Mouse (Mus musculus) liver, embryonic 13.5 days (tissue): ENCODE results near the gene Rufy4. TPM values are rescaled to one million over a fixed set of nuclear protein-coding genes. Genes with fewer than 3 reads are reported as not detected.

Experiments used
- ATAC-seq: fragments of 200-750 bp; cut with Nextera tagmentation; 2 replicates; pipeline ENCODE4 v1.8.0; 2017; ENCODE audit warnings: low read depth, mild to moderate bottlenecking, moderate number of reproducible peaks, moderate library complexity
- DNase-seq: peaks from one replicate; pipeline ENCODE4 v3.0.0; 2022
- H3K27ac ChIP-seq: fragments of 300-500 bp; sonication (generic); 2 replicates; pipeline ENCODE4 v1.5.1; 2015; ENCODE audit warnings: moderate library complexity, mild to moderate bottlenecking, inconsistent platforms
- H3K27me3 ChIP-seq: fragments of 300-500 bp; sonication (generic); 2 replicates; pipeline ENCODE4 v1.6.1; 2015; ENCODE audit warnings: mild to moderate bottlenecking, inconsistent platforms
- H3K36me3 ChIP-seq: fragments of 300-500 bp; sonication (generic); 2 replicates; pipeline ENCODE4 v1.6.1; 2015; ENCODE audit warnings: mild to moderate bottlenecking, inconsistent platforms
- H3K4me1 ChIP-seq: fragments of 300-500 bp; sonication (generic); replicated peaks from 2 replicates; pipeline ENCODE4 v1.6.1; 2015; ENCODE audit warnings: inconsistent platforms
- H3K4me2 ChIP-seq: fragments of 300-500 bp; sonication (generic); 2 replicates; pipeline ENCODE4 v1.6.1; 2015; ENCODE audit warnings: inconsistent platforms, mild to moderate bottlenecking, moderate library complexity
- H3K4me3 ChIP-seq: fragments of 300-500 bp; sonication (generic); replicated peaks from 2 replicates; pipeline ENCODE4 v1.5.1; 2015; ENCODE audit warnings: mild to moderate bottlenecking, inconsistent platforms
- H3K9ac ChIP-seq: fragments of 300-500 bp; sonication (generic); 2 replicates; pipeline ENCODE4 v1.6.1; 2015; ENCODE audit warnings: mild to moderate bottlenecking, inconsistent platforms
- H3K9me3 ChIP-seq: fragments of 300-500 bp; sonication (generic); replicated peaks from 2 replicates; pipeline ENCODE4 v1.6.1; 2016; ENCODE audit warnings: inconsistent platforms
- WGBS: fragments of 180-500 bp; shearing (Covaris S2); methylation state at CpG from one replicate; pipeline ENCODE4 v1.1.7; 2015; ENCODE audit not compliant: insufficient replicate concordance; 5-methylcytosine and 5-hydroxymethylcytosine counted together
- polyA plus RNA-seq: library from polyadenylated mRNA; unstranded; fragments of >200 nt; fragmentation: Nextera tagmentation; extraction: Ambion mirVana; gene quantifications from 2 replicates; pipeline ENCODE4 v1.2.1, GENCODE M21; 2015

Gene Rufy4
- polyA plus RNA-seq, 1 experiment from 2014 or later, result 0.10 TPM

DNA sequence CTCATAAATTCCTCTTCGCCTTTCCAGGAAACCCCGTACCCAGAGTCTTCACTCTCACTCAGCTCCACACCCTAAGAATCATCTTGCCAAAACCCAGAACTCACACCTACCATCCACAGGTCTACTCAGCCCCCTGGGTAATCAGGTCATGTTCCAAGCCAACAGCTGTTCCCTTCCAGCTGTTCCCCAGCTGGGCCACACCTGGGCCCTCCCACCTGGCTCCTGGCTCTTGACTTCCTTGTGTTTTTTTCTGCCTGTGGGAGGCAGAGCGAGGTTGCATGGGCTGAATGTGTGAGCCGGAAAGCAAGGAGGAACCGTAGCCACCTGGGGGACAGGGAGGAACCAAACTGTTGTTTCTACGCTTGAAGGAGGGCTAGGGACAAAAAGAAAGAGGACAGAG, 19.1 kb upstream of the Rufy4 start:
- Histone ChIP-seq H3K4me3 (no peak overlapping the region), H3K27ac (no peak overlapping the region), H3K4me1 (0 out of 2 replicates have a peak, but pooled peaks cover 3% of the 10 kb centered on the region), H3K4me2 (no peak overlapping the region), H3K27me3 (peaks cover 36% of the 10 kb centered on the region), H3K36me3 (no peaks in the 10 kb centered on the region), H3K9ac (no peak overlapping the region), H3K9me3 (no peaks in the 10 kb centered on the region)
- ATAC-seq (no peak), DNase-seq (no peak)
- 56% methylated on average over 6 of the region's 6 CpGs for WGBS

DNA sequence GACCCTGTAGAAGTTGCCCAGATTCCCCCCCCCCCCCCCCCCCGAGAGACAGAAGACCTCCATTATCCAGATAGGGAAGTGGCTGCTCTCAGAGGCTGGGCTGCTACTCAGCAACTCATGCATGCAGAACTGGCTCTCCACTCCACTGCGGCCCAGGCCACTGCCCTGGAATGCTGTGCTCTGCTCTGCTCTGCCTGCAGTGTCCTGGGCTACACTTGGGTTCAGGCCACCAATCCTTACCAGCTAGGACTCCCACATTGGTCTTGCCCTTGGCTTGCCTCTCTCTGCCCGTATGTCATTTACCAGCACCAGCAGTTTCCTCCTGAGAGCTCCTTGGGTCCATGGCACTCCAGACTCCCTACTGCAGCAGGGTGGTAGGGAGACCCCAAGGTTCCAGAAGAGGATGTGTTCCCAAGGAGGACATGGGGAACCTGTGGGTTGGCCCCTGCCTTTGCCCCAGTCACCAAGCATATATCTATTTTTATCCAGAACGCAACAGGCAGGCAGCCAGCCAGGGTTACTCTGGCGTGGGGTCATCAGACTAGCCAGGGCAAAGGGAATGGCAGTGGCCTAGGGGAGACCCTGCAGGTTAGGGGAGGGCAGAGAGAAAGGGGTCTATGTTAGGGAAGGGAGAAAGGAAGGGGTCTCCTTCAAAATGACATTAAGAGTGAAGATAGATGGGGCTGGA, 17.3 kb upstream of the Rufy4 start:
- Histone ChIP-seq H3K9ac (no peak overlapping the region), H3K27ac (no peak overlapping the region), H3K27me3 (peaks cover 20% of the 10 kb centered on the region), H3K4me1 (0 out of 2 replicates have a peak, but pooled peaks cover 3% of the 10 kb centered on the region), H3K4me2 (no peak overlapping the region), H3K4me3 (no peak overlapping the region), H3K9me3 (no peaks in the 10 kb centered on the region), H3K36me3 (no peaks in the 10 kb centered on the region)
- WGBS, result 57% methylated on average over 5 of the region's 5 CpGs
- no peak for DNase-seq
- ATAC-seq, result no peak

DNA sequence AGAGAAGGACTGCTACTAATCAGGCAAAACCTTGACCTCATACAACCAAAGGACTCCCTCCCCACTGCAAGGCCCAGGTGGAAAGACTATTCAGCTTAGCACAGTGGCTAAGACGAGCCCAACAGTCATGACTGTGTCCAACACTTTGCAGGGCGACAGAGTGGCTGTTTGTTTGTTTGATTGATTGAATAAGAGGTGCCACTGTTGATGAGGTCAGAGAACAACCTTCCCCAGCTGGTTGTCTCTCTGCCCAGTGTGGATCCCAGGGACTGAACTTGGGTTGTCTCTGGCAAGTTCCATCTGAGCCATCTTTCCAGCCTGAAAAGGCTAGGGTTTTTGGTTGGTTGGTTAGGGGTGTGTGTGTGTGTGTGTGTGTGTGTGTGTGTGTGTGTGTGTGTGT, 15.7 kb upstream of the Rufy4 start:
- Histone ChIP-seq H3K36me3 (no peaks in the 10 kb centered on the region), H3K9me3 (no peaks in the 10 kb centered on the region), H3K9ac (no peak overlapping the region), H3K4me2 (no peak overlapping the region), H3K4me3 (no peak overlapping the region), H3K27ac (no peak overlapping the region), H3K4me1 (no peaks in the 10 kb centered on the region), H3K27me3 (0 out of 2 replicates have a peak, but pooled peaks cover 7% of the 10 kb centered on the region)
- ATAC-seq, result no peak
- WGBS, result 36% methylated on average over 2 of the region's 2 CpGs
- DNase-seq, result no peak

GRCm38 (mm10) chr1:74110932-74111695, 14.2 kb upstream of the Rufy4 start:
- no peaks in the 10 kb centered on the region for H3K36me3 ChIP-seq
- no peak overlapping the region for H3K9ac ChIP-seq
- H3K4me2 ChIP-seq, result no peak overlapping the region
- no peak overlapping the region for H3K27ac ChIP-seq
- no peak overlapping the region for H3K4me3 ChIP-seq
- H3K9me3 ChIP-seq, result no peaks in the 10 kb centered on the region
- no peak for ATAC-seq
- H3K27me3 ChIP-seq, result 0 out of 2 replicates have a peak, but pooled peaks cover 4% of the 10 kb centered on the region
- no peak for DNase-seq
- no peaks in the 10 kb centered on the region for H3K4me1 ChIP-seq
- WGBS, result 38% methylated on average over 8 of the region's 8 CpGs

GRCm38 (mm10) chr1:74111696-74112030, 13.7 kb upstream of the Rufy4 start:
- Histone ChIP-seq H3K4me1 (no peaks in the 10 kb centered on the region), H3K9me3 (no peaks in the 10 kb centered on the region), H3K4me3 (no peak overlapping the region), H3K27ac (no peak overlapping the region), H3K27me3 (0 out of 2 replicates have a peak, but pooled peaks cover 4% of the 10 kb centered on the region), H3K9ac (no peak overlapping the region), H3K4me2 (no peak overlapping the region), H3K36me3 (no peaks in the 10 kb centered on the region)
- ATAC-seq (no peak), DNase-seq (no peak)
- WGBS, result 50% methylated on average over 6 of the region's 6 CpGs

DNA sequence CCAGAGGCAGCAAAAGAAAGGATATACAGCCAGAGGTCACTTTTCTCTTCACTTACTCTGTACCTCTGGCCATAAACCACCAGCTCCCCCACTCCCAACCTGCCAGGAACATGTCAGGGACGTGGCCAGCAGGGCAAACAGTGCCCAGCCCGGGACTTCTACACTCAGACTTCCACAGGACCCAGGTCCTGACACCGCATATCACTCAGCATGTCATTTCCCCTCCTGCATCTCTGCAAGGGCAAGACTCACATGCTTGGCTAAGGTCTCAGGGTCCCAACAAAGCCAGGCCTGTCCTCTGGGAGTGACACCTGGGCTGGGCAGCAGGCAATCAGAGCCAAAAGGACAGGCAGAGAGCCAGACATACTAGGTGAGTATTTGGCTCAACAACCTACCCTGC, 12.3 kb upstream of the Rufy4 start:
- DNase-seq (no peak), ATAC-seq (no peak)
- H3K4me3 ChIP-seq, result no peak overlapping the region
- H3K27ac ChIP-seq, result no peak overlapping the region
- H3K4me1 ChIP-seq, result no peaks in the 10 kb centered on the region
- H3K27me3 ChIP-seq, result peaks cover 8% of the 10 kb centered on the region; the same call in 1 of the 2 replicates
- H3K4me2 ChIP-seq, result no peak overlapping the region
- 43% methylated on average over 3 of the region's 3 CpGs for WGBS
- no peak overlapping the region for H3K9ac ChIP-seq
- H3K36me3 ChIP-seq, result no peaks in the 10 kb centered on the region
- H3K9me3 ChIP-seq, result no peaks in the 10 kb centered on the region

GRCm38 (mm10) chr1:74117876-74118275, 7.5 kb upstream of the Rufy4 start:
- Histone ChIP-seq H3K4me1 (no peaks in the 10 kb centered on the region), H3K9me3 (no peaks in the 10 kb centered on the region), H3K9ac (no peak overlapping the region), H3K4me2 (no peak overlapping the region), H3K4me3 (no peak overlapping the region), H3K27ac (no peak overlapping the region), H3K36me3 (no peaks in the 10 kb centered on the region), H3K27me3 (peaks cover 45% of the 10 kb centered on the region)
- ATAC-seq (no peak), DNase-seq (no peak)
- WGBS, result 65% methylated on average over 6 of the region's 6 CpGs

GRCm38 (mm10) chr1:74119115-74119514, 6.2 kb upstream of the Rufy4 start:
- H3K9ac ChIP-seq, result no peak overlapping the region
- no peak for ATAC-seq
- WGBS, result 91% methylated on average over 1 of the region's 1 CpGs
- no peak overlapping the region for H3K4me2 ChIP-seq
- no peaks in the 10 kb centered on the region for H3K36me3 ChIP-seq
- no peaks in the 10 kb centered on the region for H3K9me3 ChIP-seq
- H3K27me3 ChIP-seq, result peaks cover 58% of the 10 kb centered on the region
- H3K27ac ChIP-seq, result no peak overlapping the region
- no peak overlapping the region for H3K4me3 ChIP-seq
- peaks cover 3% of the 10 kb centered on the region for H3K4me1 ChIP-seq
- no peak for DNase-seq

DNA sequence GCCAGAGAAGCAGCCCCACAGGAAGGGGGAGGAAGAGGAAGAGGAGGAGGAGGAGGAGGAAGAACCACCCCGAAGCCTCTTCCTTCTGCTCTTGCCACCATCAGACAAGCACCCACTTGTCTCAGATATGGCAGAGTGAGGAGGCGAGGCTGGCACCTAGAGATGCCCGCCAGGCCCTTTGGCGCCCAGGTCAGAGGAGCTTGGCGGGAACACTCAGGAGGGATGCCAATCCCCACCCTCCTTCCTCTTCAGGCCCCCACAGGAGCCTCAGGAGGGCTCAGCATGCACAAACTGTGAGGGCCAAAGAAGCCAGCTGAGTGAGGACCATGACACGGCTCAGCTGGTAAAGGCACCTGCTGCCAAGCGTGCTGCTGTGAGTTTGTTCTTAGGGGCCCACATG, 4.2 kb upstream of the Rufy4 start:
- no peak overlapping the region for H3K4me2 ChIP-seq
- H3K27ac ChIP-seq, result no peak overlapping the region
- H3K4me1 ChIP-seq, result peaks cover 13% of the 10 kb centered on the region
- WGBS, result 63% methylated on average over 7 of the region's 7 CpGs
- peaks cover 76% of the 10 kb centered on the region for H3K27me3 ChIP-seq
- no peak for ATAC-seq
- H3K36me3 ChIP-seq, result no peaks in the 10 kb centered on the region
- no peak overlapping the region for H3K9ac ChIP-seq
- H3K9me3 ChIP-seq, result no peaks in the 10 kb centered on the region
- no peak for DNase-seq
- no peak overlapping the region for H3K4me3 ChIP-seq

GRCm38 (mm10) chr1:74121821-74122576, 3.3 kb upstream of the Rufy4 start:
- 44% methylated on average over 9 of the region's 9 CpGs for WGBS
- no peaks in the 10 kb centered on the region for H3K9me3 ChIP-seq
- ATAC-seq (no peak), DNase-seq (no peak)
- no peak overlapping the region for H3K27ac ChIP-seq
- no peak overlapping the region for H3K4me3 ChIP-seq
- no peak overlapping the region for H3K4me2 ChIP-seq
- peaks cover 76% of the 10 kb centered on the region for H3K27me3 ChIP-seq
- H3K9ac ChIP-seq, result no peak overlapping the region
- peaks cover 13% of the 10 kb centered on the region for H3K4me1 ChIP-seq
- H3K36me3 ChIP-seq, result no peaks in the 10 kb centered on the region

GRCm38 (mm10) chr1:74123215-74123614, 2.1 kb upstream of the Rufy4 start:
- peaks cover 78% of the 10 kb centered on the region for H3K27me3 ChIP-seq
- H3K4me3 ChIP-seq, result no peak overlapping the region
- H3K36me3 ChIP-seq, result no peaks in the 10 kb centered on the region
- H3K27ac ChIP-seq, result no peak overlapping the region
- no peak overlapping the region for H3K9ac ChIP-seq
- no peaks in the 10 kb centered on the region for H3K9me3 ChIP-seq
- peaks cover 13% of the 10 kb centered on the region for H3K4me1 ChIP-seq
- WGBS, result 43% methylated on average over 8 of the region's 8 CpGs
- DNase-seq (no peak), ATAC-seq (no peak)
- no peak overlapping the region for H3K4me2 ChIP-seq
